Mouse (Mus musculus) E14TG2a.4 (cell line): ENCODE results near the gene 4932415D10Rik.
A peak's percentile ranks its signal among the peaks of the same experiment; 100 is the strongest.

Source experiments
- H3K27me3 ChIP-seq: 2 replicates; pipeline ENCODE4 v1.6.1; 2014; ENCODE audit warnings: low read length, control low read depth; ENCODE audit not compliant: insufficient read depth
- H3K36me3 ChIP-seq: 2 replicates; pipeline ENCODE4 v1.6.1; 2014; ENCODE audit warnings: low read length, control low read depth; ENCODE audit not compliant: insufficient read depth
- H3K4me1 ChIP-seq: replicated peaks from 2 replicates; pipeline ENCODE4 v1.6.1; 2014; ENCODE audit warnings: low read depth, low read length, control low read depth
- H3K4me3 ChIP-seq: replicated peaks from 2 replicates; pipeline ENCODE4 v1.5.1; 2014; ENCODE audit warnings: mild to moderate bottlenecking, low read length
- H3K9me3 ChIP-seq: 2 replicates; pipeline ENCODE4 v1.6.1; 2014; ENCODE audit warnings: low read length, control low read depth
- CTCF ChIP-seq: conservative IDR thresholded peaks from 2 replicates; pipeline ENCODE4 v1.5.1; 2014; ENCODE audit warnings: low read length
- NANOG ChIP-seq: IDR thresholded peaks from 2 replicates; pipeline ENCODE4 v1.6.1; 2014; ENCODE audit warnings: borderline replicate concordance, low read length, mixed read lengths
- POU5F1 ChIP-seq: IDR thresholded peaks from 2 replicates; pipeline ENCODE4 v1.6.1; 2014; ENCODE audit warnings: low read length, borderline replicate concordance

The 4932415D10Rik gene

GRCm38 (mm10) chr10:82245021-82245420, 71.4 kb downstream of the 4932415D10Rik start:
- TF ChIP-seq CTCF (no peak), POU5F1 (no peak), NANOG (no peak)
- no peaks in the 10 kb centered on the region for H3K36me3 ChIP-seq
- peaks cover 3% of the 10 kb centered on the region; the same call in 1 of the 2 replicates for H3K9me3 ChIP-seq
- peaks cover 12% of the 10 kb centered on the region for H3K4me1 ChIP-seq
- H3K27me3 ChIP-seq = 0 out of 2 replicates have a peak, but pooled peaks cover 3% of the 10 kb centered on the region
- H3K4me3 ChIP-seq = no peak overlapping the region

- TF ChIP-seq CTCF = no peak
- TF ChIP-seq NANOG = no peak
- TF ChIP-seq POU5F1 = no peak
- Histone ChIP-seq H3K9me3 (peaks cover 10% of the 10 kb centered on the region), H3K4me3 (peak overlapping the region; percentile 90), H3K27me3 (0 out of 2 replicates have a peak, but pooled peaks cover 3% of the 10 kb centered on the region), H3K36me3 (peaks cover 6% of the 10 kb centered on the region), H3K4me1 (peaks cover 15% of the 10 kb centered on the region)
Measured at GRCm38 (mm10) chr10:82241401-82241788, 75.0 kb downstream of the 4932415D10Rik start.

- TF ChIP-seq NANOG = 0 out of 2 replicates have a peak, but pooled peaks have one; percentile 8
- TF ChIP-seq CTCF = no peak
Measured at GRCm38 (mm10) chr10:82240742-82241400, 75.5 kb downstream of the 4932415D10Rik start, which contains the start of gene Zfp938. Zfp938 (minus strand) TSS chr10:82241280.

More at GRCm38 (mm10) chr10:82240742-82241400, 75.5 kb downstream of the 4932415D10Rik start, which contains the start of gene Zfp938:
- H3K4me3 ChIP-seq = peak within 1 kb of the TSS; percentile 90
- peaks cover 15% of the 10 kb centered on the region for H3K9me3 ChIP-seq
- 0 out of 2 replicates have a peak, but pooled peaks cover 3% of the 10 kb centered on the region for H3K27me3 ChIP-seq
- peaks cover 9% of the 10 kb centered on the region for H3K36me3 ChIP-seq
- peaks cover 15% of the 10 kb centered on the region for H3K4me1 ChIP-seq
